Mouse (Mus musculus) heart, postnatal 0 days (tissue): Measurements from ENCODE around the gene Thoc5.

ENCODE experiments used
- CTCF ChIP-seq: IDR thresholded peaks from 2 replicates; pipeline ENCODE4 v1.5.1; 2016; ENCODE audit warnings: antibody characterized with exemption, control low read depth, low read depth
- EP300 ChIP-seq: IDR thresholded peaks from 2 replicates; pipeline ENCODE4 v1.6.1; 2016; ENCODE audit warnings: antibody characterized with exemption, low read depth

GRCm38 (mm10) chr11:4966325-4966724, 71.2 kb downstream of the Thoc5 start:
- TF ChIP-seq CTCF (no peak), EP300 (no peak)
